Mouse (Mus musculus): ENCODE measurements around the gene Tmem100. TPM values are rescaled to one million over a fixed set of nuclear protein-coding genes. Genes with fewer than 3 reads are reported as not detected.
A peak's percentile ranks its signal among the peaks of the same experiment; 100 is the strongest.

Gene Tmem100
- not detected for polyA plus RNA-seq (2017; shearing (Covaris generic))

DNA sequence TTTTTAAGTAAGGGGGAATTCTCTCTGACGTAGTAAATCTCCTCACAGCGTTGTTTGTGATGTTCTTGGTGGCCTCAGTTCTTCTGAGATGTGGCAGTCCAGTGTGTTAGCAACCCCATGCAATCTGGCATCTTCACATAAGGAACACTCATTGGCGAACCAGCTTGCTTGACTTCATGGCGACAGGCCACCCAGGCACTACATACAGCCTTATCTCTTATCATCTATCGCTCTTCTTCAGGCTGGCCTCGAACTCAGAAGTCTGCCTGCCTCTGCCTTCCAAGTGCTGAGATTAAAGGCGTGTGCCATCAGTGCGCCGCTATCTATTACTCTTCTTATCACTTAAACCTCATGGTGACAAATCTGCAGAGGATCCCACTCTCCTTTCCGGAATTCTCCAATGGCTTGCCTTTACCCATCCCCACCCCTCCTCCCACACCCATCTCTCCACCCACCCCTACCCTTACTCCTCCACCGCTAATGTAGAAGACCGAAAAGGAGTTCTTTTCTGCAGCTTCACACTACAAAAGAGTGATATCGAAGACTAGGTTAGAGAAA, at the start of gene Tmem100:
Gene Tmem100, plus strand, starts transcription at position 508 of the 558 bp plus-strand sequence.
- no peak for ATAC-seq

DNA sequence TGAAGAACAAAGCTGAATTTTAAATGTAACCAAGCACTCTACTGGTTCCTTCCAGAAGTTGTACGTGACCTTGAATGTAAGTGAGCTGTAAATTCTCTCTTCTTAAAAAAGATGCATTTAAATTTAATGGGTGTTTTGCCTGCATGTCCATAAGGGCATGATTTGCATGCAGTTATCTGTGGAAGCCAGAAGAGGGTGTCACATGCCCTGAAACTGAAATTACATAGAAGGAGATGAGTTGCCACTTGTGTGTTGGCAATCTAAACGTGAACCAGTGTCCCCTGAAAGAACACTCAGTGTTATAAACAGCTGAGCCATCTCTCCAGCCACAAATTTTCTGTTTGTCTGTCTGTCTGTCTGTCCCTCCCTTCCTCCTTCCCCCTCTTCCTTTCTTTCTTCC, 47.2 kb upstream of the Tmem100 start:
- no peak for ATAC-seq

DNA sequence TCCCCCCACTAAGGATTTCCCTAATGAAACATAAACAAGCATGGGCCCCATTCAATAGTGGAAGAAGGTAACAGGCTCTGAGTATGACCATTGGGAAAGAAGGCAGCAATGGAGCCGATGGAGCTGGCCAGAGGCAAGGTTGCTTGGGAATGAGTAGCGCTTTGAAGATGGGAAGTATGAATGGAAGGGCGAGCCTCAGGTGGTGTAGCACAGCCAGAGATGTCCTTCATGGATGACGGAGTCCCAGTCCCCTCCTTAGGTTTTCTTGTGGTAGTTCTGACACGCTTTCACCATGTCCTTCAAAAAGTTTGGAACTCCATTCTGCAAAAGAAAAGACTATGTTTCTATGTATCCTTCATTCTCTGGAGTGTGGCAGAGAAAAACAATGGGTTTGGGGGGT, 45.7 kb upstream of the Tmem100 start:
- ATAC-seq, result no peak

DNA sequence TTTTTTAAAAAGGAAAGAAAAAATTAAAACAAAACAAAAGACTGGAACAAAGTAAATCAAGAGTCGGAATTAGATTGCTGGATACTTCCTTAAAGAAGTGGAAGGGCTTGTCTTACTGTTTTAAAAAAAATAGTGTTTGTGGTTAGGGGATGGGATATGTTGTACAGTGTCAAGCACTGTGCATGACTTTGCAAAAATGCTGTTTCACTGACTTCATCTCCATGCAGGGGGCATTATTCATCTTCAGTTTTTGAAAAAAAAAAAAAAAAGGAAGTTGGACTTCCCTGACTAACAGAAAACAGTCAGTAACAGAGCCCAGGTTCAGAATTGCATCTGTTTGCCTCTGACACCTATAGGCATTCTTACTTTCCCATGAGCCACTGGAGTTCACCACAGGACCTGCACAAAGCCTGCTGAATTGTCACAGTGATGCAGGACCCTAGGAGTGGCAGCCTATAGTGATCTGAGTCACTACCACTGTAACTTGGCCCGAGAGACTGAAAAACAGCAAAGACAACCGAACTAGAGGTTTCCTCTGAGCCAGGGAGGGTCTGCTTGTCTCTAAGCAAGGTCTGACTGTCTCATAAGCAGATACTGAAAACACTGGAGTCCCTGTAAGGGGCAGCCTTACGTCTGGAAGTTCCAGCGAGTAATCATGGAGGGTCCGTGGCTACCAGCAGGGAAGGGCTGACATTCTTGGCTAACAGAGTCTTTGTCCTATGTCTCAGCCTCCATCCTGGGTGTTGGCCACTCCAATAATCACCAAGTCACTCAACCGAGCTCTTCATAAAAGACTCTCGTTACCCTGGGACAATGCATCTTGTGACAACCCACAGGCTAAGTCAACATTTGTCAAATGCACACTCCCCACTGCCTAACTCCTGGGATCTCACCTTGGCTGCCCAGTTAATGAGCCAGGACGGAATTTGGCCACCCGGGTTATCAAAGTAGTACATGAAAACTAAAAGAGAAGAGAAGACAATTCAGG, 44.7 kb upstream of the Tmem100 start:
- ATAC-seq, result no peak

DNA sequence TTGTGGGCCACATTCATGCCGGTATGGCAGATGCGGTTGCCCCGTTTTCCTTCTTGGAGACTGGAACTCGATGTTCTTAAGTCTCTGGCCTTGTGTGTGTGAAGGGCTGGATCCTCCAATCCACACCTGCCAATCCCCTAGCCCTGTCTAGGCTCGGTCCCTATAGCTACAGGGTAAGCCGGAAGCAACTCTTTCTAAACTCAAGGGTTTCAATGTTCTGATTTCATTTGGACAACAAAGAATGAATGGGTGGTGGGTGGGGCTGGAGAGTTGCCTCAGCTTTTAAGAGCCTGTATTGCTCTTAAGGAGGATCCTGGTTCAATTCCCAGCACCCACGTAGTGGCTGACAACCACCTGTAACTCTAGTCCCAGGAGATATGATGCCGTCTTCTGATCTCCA, 43.6 kb upstream of the Tmem100 start:
- ATAC-seq, result no peak

DNA sequence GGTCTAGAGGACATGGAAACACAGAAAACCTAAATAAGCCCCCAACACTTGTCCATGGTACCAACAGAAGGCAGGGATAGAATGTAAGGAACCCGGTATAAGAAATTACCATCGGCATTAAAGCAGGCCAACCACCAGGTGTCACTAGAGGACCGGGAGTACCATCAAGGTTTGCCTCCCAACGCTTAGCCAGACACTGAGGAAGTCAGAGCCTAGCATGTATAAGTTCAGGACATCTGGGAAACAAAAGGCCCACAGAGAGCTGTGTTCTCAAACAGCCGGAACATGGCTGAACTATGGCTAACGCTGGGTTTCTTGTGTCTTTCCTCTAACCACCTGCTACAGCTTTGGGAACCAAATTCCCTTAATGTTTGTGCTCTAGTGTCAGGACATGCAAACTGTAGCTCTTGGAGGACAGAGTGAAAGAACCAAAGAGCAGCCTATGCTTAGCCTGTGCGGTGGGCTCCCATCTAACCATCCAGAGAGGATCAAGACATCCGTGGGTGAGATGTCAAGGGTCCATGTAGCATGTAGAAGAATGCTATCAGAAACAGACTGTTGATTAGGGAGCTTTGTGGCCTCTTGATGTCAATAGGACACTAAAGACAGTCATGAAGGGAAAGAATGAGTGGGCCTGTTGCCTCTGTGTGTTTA, 41.1 kb upstream of the Tmem100 start:
- peak; percentile 45 for ATAC-seq

DNA sequence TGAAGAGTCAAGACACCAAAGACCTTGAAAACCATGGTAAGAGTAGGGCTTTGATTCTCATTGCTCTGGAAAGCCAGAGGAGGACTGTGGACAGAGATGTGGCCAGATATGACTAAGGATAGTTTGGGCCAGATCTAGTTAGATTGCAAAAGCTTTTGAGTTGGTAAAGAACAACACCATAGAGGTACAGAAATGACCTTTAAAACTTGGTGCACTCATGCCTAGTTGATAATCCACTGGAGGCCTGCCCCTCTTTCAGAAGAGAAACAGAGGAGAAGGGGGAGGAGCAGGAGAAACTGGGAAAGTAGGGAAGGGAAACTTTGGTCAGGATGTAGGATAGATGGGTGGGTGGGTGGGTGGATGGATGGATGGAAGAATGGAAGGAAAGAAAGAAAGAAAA, 38.5 kb upstream of the Tmem100 start:
- no peak for ATAC-seq

DNA sequence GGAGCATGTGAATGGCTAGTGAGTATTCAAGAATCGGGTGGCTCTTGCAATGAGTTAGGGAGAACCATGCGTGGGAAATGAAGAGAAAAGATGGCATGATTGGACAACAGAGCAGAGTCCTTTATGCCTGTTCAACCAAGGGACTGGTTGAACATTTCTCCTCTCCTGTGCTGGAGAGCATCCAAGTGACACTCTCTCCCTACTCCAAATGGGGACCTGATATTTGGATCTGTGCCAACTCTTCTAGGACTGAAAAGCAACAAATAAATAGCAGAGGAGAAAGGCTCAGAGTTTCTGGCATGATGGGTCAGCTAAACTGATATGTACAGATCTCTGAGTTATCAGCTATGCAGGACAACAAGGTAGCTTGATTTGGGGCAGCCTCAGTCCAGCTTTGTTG, 35.4 kb upstream of the Tmem100 start:
- ATAC-seq, result no peak

DNA sequence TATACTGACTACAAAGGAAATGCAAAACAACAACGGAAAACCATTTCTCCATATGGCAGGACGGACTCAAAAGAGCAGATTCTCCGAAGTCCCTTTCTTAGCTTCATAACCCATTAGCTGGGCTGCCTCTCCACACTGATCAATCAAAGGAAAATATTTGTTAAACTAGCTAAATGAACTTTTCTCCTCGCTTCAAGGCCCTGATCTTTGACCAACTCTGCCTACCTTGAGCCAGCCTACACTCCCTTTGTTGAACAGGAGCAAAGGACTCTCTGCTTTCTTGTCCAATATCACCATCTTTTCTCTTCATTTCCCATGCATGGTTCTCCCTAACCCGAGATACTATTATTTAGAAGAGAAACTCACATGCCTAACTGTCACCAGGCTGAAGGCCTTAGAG, 34.6 kb upstream of the Tmem100 start:
- no peak for ATAC-seq

DNA sequence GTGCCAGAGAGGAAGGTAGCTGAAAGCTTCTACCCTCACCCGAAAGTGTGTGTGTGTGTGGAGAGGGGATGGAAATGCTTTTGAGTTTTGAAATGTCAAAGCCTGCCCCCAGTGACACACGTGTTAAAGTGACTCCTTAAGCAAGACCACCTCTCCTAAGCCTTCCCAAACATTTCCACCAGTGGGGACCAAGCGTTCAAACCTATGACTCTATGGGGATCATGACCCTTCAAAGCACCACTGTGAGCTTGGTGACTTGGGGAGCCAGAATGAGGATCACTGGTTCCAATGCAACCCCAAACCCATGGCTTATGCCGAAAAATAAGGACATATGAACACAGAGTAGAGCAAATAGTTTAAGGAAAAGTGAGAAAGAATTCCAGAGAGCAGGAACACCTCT, 33.7 kb upstream of the Tmem100 start:
- ATAC-seq, result no peak

DNA sequence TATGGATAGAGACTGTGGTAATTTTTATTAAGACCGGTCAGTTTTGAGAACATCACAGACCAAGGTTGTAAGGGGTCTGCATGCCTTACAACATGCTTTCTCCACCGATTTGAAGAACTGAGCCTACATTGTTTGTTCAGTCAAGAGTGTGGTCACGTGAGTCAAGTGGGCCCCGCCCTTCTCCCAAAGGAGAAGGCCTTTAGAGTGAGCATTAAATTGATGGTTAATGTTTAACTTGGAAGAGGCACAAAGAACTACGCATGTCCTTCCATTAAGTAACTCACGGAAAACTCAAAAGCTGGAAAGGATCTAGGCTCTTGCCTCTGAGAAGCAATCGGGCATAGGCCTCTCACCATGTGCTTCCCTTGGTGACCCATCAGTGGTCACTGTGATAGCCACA, 33.3 kb upstream of the Tmem100 start:
- ATAC-seq, result no peak

DNA sequence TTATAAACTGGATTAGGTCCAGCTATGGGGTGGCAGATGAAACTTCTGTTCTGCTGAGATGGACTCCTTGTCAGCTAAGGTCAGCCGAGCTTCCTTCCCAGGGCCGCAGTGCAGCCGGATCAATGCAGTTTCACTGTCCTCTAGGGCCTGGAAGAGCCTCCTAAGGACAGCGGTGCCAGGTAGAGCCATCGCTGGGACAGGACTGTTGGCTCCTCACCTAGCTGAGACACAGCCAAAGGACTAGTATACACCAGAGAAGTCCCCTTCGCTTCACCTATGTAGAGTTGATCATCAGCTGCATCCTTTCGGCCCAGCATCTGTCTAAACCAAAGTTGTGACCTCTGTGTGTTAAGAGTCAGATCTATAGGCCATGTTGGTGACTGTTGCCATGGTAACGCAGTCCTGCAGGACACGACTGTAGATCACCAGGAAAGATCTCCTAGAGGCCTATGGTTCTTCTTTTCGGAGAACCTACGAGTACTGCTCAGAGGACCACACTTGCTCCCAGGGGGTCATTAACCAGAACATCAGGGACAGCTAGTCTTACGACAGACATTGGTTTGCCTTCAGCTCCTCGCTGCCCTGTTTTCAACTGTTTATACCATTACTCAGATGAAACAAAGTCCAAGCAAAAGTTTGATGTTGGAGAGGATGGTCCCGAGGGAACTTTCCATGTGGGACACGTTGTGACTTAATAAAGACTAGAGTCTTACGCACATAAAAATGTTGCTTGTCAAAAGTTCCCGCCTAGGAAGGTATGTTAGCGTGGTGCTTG, 31.0 kb upstream of the Tmem100 start:
- ATAC-seq, result no peak

DNA sequence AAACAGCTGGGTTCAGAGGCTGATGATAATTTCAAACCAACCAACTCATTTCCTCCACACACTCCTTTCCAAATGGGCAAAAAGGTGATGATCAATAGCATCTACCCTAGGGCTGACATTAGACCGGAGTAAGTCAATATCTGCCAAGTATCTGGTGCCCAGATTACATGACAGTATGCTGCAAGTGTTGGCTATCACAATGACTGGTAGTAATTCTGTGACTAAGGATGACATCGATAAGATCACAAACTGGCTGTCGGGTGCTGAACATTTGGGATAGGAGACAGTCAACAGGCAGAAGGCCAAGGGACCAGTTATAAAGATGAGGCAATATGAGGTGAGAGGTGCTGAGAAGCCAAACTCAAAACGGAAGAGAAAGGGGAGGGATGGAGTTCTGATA, 29.5 kb upstream of the Tmem100 start:
- no peak for ATAC-seq

DNA sequence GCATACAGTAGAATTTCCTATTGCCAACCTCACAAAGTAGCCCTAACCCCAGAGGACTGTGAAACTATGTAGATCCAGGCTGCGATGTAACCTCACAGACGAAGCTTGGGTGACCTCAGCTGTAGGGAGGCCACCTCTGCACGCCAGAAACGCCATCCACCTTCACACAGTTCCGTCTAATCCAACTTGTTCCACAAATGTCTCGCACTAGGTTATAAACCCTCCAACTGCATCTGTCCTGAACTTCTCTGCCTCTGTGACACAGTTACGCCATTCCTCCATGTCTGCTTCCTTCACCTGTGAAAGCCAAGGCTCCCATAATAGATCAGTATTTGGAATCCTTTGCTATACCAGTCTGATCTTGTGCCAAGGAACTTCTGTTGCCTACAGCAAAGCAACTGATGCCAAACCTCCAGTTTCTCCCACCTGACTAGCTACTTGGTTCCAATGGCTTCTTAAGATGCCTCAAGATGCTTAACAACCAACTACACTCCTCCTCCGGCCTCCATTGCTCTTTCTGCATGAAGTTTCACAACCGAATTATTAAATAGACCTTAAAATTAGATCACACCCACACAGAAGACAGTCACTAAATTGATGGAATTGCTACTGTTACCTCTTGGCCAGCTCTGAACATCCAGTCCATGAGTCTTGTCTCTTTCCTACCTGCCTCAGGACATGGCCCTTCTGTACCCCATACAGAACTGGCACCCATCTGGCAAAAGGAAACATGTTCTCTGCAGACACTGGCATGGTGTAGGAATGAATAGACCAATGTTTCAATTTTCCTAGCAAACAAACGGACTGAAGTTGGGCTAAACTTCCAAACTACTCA, 28.5 kb upstream of the Tmem100 start:
- ATAC-seq, result no peak

DNA sequence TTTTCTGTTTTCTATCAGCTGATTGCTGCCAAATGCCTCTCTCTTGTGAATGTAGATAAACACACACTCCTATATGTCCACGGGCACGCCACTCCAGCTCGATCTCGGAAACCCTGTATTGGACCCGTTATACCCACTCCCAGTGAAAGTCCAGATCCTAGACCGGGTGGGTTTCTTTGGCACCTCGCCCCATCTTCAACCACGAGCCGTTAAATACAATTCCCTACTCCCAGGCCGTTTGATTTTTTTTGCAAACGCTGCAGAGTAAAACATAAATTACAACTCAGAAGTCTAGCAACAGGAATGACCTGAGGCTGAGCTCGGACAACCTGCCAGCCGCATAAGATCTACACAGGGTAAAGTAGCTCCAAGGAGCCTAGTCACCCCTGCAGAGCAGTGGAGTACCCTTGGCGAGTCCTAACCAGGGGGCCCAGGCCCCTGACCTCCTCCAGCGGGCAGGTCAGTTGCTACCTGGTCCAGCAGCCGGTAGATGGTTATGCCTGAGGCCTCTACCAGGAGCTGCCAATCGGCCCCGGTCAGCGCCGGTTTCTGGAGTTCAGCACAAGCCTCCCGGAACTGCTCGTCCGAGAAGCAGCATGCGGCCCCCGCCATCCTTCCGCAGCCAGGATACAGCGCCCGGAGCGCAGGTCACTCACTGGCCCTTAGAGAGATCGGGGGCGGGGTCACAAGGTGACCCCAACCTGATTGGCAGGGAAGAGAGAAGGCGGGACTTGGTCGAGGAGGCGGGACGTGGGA, 27.7 kb upstream of the Tmem100 start, which contains the start of gene Pctp:
Gene Pctp, minus strand, starts transcription at position 664 of the 756 bp plus-strand sequence.
- peak; percentile 94 for ATAC-seq

DNA sequence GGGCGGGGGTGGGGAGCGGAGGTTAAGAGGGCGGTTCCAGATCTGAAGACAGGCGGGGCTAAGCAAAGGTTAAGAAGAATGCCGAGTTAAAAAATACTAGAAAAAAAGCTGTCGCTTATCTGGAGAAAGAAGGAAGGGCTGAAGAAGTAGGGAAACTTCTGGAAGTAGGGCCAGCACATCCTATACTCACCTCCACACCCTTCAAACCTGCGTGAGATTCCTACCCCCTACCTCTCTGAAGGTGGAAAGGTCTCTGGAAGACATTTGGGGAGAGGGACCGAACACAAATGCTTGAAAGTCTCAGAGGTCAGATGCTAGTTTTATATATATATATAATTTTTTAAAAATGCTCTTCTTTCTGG, 27.2 kb upstream of the Tmem100 start:
- ATAC-seq, result no peak

DNA sequence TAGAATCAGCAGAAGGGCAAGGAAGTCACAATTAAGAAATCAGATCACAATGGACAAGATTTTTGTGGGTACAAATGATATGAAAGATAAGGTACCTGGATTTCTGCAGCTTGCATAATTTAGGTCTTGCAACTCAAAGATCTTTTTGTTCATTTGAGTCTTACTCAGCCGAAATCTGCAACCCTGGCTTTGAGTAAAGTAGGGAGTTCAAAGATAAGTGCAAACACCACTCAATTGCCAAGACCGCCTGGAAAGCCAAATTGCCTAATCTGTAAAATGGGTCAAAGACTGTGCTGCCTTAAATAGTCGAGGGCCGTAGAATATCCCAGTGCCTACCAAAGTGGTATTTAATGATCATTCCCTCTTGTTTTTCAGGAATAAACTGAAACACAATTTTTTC, 26.8 kb upstream of the Tmem100 start:
- ATAC-seq, result no peak

DNA sequence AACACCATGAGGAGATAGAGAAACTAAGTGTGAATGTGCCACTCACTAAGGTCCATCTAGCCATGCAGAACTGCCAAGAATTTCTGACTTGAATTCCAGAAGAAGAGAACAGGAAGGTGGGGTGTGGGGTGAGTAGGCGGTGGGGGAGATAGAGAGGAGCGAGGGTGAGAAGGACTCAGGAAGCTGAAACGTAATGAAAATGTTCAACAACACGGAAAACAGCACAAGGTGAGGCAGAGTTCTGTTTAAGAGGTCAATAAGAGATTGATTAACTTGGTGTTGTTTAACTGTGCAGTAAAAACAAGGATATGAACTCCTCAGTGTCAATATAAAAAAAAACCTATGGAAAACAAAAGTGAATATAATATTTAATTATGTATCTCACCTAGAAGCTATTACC, 24.0 kb upstream of the Tmem100 start:
- ATAC-seq, result no peak

DNA sequence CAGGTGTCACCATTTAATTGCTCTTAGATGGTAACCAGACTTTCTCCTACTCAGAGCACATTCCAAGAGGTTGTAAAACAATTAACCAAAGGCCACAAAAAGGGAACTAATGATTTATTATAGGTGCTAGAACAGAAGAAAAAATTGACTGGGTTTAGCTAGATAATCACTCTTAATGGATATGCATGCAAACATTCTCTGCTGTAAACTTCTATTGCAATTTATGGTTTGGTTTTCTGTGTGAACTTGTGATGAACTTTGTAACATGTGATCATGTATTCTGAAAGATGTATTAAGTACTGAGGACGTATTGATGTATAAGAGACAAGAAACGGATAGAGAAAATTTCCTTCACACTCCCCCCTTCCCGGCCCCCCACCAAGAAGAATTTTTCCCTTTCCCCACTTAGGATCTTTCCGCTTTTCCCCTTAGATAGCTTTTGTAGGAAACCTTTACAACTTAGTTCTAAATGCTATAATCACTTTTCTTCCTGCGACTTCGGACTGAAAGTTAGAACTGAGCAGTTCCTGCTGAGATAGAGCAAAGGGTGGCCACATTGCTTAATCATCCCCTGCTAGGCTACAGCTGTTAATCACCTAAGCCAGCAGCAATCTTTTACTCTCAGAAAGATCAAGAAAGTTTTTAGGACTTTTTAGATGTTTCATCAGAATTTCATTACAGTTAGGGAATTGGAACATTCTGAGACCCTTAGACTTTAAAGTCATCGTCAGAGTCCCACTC, 22.2 kb upstream of the Tmem100 start:
- no peak for ATAC-seq

DNA sequence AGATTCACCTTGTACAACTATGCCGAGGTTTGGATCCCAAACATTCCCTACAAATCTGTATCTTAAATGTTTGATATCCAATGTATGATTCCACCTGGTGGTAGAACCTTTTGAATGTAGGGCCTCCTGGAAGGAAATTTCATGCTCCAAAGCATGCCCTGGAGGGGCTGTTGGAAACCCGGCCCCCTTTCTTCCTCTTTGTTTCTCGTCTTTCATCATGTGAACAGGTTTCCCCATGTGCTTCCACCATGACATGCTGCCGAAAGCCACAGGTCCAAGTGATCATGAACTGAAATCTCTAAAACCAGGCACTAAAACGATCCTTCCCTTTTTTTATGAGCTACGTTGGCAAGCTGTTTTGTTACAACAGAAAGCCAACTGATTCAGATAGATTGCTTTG, 16.5 kb upstream of the Tmem100 start:
- ATAC-seq, result no peak
